Mouse (Mus musculus): ENCODE measurements at regions not wholly inside any gene's neighbourhood (a gene's known extent, or its start where the extent isn't known, plus 50 kb on each side); places are given as distances from the start of the nearest gene placed in this dataset.

DNA sequence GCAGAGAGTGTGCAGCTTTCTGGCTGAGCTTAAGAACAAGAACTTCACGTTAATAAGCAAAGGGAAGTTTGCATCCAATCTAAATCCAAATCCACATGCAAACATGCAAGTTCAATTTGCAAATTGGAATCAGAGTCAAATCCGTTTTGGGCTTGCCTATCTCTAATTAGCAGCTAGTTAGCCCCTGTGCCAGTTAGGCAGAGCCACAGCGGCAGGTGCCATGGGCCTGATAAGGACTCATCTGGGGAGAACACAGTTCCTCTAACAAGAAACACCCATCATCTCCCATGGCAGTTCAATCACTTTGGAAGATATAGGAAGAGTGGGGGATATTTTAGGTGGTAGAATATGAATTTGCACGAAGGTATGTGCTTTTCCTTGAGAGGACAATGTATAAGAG is 168.0 kb upstream of the Dusp10 start:
- TF ChIP-seq CTCF (IDR thresholded peaks at IDR 0.05; ENCODE audit: extremely low read depth, insufficient read depth, insufficient read length, insufficient replicate concordance) (no peak), POLR2A (IDR thresholded peaks at IDR 0.05; ENCODE audit: low read depth, low read length) (no peak)
